Mouse (Mus musculus): Measurements from ENCODE around the gene Slc36a2.

Gene Slc36a2

DNA sequence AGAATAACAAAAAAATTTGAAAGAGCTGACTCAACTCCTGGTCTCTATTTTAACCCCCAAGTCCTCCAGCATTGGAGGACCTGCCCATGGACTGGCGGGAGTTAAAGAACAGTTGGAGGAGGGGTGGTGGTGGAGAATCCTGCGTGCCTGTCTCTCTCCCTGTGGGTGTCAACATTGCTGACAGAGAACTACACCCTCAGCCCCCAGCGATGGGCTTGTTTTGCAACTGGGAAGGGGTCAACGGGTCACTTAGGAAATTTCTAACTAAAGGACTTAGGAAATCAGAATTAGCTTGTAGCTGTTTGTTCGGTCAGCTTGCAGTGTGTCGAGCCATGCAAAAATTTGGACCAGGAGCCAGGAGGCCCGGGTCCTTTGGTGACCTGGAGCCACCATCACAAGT is 1.8 kb downstream of the Slc36a2 start:
- DNase-seq = no peak

DNA sequence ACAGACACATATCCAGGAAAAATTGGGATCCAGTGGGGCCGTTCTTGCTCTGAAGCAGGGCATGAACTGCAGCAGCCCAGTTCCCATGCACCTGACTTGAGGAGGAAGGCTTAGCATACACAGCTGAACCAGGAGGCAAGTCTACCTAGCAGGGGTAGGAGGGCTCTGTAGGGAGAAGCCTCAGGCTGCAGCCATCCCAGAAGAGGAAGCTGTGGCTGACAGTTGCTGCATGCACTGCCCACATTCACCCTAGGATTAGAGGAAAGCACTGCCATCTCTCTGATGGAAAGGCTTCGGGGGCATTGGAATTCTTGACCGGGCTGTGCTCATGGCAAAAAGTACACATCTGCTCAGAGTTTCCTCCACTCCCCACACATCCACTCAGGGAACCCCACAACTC is 5.0 kb downstream of the Slc36a2 start:
- no peak for DNase-seq

DNA sequence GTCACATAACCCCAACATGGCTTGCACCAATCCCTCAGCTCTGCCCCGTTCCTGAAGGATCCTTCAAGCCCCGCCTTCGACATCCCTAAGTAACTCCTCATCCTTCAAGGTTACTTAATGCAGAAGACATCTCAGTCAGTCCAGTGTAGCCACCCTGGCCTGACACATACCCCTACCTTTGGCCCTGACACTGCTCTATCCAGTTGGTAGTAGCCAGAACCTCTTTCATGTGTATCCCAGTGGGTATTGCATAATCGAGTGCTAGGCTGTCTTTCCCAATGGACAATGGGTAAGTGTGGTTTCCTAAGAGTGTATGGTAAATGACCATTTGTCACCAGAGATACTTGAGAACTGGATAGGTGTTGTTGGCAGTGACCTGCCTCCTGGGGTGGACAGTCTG is 6.0 kb downstream of the Slc36a2 start:
- no peak for DNase-seq

DNA sequence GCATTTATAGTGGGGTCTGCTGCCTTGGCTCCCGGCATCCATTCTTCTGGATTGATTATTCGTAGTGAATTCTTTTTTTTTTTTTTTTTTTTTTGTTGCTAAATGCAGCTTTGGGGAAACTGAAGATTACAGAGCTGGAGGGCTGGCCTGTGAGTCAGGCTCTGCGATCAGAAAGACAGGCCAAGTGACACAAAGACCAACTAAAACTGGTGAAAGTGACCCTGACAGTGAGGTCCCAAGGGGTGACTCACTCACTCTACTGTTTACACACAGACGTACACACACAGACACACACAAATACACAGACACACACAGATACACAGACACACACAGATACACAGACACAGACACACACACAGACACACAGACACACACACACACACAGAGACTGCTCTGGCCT is 14.4 kb downstream of the Slc36a2 start:
- no peak for DNase-seq

DNA sequence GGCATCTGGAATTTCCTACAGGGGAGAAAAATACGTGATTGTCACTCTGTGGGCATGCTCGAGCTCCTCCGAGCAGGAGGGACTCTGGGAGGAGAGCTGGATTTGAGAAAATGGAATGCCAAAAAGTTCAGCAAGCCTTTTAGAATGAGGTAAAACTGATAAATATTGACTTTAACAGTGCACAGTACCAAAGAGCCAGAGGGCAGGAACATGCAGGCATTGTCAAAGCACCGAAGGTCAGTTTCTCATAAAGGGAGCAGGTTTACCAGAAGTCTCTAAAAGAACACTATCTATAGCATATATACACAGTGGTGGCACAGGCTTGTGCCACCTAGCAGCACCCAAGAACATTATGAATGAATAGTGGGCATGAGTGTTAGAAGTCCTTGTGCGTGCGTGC is 16.0 kb downstream of the Slc36a2 start:
- DNase-seq = no peak

DNA sequence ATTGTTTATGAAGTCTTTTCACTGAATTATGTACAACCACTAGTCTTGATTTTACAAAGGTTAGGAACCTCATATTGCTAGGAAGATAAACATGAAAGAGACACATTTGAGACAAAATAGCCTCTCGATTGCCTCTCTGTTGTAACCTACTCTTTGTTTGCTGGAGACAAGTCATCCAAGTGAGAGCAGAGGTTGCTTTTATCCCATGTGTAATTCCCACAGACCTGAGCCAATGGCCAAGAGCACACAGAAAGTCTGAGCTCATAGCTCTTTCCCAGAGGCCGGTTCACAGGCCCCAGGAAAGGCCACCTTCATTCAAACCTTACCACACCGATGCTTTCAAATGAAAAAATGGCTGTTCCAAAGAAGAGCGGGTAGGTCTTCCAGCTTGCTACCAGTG is 16.4 kb downstream of the Slc36a2 start:
- DNase-seq = no peak

DNA sequence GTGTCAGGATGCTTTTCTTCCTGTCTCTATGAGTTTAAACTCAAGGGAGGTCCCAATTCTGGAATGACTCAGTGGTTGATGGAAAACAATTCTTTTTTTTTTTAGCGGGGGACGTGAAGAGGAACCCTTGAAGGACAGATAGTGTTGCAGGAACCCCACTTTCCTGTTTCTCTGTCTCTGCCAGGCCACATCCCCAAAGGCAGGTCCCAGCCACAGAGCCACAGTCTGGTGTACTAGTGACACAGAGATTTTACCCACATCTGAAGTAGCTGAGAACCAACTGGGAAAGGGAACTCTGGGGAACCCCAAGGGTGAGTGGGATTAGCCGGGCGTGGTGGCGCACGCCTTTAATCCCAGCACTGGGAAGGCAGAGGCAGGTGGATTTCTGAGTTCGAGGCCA is 19.1 kb downstream of the Slc36a2 start:
- DNase-seq = no peak

DNA sequence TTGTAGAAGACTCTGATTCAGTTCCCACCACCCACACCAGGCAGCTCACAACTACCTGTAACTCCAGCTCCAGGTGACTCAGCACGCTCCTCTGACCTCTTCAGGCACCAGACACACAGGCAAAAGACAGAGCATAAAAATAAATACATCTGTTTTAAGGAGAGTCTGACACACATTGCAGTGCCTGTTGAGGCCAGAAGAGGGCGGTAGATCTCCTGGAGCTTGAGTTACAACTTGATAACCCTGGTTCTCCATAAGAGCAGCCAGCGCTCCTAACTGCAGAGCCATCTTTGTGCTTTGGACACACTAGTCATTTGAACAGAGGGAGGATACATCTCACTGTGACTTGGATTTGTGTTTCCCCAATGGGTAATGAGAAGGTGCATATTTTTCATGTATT is 20.2 kb downstream of the Slc36a2 start:
- DNase-seq = peak; percentile 31

DNA sequence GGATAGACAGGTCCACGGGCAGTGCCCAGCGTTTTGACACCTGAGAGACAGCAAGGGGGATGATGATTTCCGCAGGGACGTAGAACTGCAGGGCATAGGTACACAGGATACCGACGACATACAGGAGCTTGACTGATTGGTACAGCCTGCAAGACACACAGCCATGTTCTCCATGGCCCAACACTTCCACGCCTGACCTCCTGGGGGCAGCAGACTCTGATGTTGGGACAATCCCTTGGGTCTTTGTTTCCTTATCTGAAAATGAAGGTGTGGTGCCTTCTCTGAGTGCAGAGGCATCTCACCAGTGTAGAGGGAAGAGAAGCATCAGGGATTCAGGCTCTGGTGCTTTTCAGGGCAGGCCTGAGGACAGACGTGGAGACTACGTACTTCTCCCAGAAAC is 22.2 kb downstream of the Slc36a2 start:
- DNase-seq = peak; percentile 62

DNA sequence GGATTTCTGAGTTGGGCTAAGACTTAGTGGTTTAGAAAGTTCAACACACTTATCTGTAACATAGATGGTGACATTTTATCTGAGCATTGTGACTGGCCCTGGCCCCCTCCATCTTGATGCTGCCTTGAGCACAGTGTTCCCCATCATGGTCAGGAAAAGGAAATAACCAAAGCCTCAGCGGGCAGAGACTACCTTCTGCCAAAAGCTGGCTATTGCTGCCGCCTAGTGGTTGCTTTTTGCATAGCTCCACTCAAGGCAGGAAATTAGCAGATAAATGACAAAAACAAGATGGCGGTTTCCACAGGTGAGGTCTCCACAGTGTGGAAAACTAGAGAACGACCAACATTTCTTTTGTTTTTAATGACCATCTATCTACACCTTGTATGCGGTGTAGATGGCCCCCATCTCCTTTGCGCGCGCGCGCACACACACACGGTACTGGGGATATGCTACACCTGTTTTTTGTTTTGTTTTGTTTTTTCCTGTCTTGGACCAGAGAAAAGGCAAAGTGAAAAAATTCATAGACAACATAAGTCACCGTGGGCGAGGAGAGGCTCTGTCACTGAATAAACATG is 26.0 kb downstream of the Slc36a2 start:
- DNase-seq = peak; percentile 71

DNA sequence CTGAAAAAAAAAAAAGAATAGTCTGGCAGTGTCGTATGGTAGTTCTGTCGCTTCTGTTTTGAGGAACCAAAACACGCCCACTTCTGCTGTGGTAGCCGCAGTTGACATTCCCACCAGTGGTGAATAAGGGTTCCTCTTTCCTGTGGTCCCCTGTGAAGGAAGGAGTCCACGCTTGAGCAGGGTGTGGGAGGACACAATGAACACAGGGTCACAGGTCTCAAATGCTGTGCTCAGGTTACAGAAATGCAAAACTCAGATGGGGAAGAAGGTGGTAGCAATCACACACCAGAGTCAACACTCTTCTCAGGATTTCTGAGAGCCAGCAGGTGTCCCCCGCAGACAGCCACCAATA is 29.8 kb downstream of the Slc36a2 start:
- DNase-seq = peak; percentile 65

DNA sequence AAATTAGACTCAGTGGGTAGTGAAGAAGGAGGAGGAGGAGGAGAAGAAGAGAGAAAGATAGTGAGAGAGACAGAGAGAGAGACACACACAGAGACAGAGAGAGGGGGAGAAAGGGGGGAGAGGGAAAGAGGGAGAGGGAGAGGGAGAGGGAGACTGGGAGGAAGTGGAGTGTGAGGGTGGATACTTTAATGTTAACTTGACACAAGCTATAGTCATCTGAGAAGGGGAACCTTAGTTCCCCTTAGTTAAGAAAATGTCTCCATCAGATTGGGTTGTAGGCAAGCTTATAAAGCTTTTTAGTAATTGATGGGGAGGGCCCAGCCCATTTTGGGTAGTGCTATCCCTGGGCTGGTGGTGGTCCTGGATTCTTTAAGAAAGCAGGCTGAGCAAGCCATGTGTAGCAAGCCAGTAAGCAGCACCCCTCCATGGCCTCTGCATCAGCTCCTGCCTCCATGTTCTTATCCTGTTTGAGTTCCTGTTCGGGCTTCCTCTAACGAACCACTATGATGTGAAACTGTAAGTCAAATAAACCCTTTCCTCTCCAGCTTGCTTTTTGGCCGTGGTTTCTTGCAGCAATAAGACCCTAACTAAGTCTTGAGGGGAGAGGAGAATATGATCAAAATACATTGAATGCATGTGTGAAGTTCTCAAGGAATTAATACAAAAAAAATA is 30.3 kb downstream of the Slc36a2 start:
- peak; percentile 4 for DNase-seq

DNA sequence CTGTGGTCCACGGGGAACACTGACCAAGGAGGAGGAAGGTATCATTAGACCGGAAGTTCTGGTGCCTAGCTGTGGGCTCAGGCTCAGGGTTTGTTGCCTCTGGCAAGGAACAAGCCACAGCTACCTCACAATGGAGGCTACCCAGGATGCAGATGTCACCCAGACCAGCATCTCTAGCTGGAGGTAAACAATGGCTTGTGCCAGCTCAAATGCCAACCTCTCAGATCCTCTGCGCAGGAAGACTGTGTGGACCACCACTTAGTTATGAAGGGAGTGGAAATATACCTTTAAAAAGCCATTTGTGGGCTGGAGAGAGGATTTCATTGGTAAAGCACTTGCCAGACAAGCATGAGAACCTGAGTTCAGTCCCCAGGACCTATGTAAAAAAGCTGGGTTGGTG is 33.3 kb downstream of the Slc36a2 start, which contains the start of gene Slc36a3:
Slc36a3 (minus strand) TSS at position 101 of the 400 bp plus-strand sequence.
- no peak for DNase-seq

DNA sequence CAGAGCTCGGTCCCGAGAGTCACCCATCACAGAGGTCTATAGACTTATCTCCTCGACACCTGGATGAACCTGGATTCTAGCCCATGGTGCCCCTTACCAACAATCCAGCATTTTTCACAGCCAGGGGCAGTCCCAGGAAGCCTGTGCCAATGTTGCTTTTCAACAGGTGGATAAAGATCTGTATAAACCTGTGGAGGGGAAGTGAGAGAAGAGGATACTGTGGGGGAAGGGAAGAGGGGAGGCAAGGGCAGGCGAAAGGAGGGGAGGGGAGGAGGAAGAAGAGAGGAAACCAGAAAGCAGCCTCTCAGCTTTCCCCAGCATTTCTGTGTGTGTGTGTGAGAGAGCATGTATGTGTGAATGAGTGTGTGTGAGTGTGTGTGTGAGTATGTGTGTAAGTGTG is 36.4 kb downstream of the Slc36a2 start:
- no peak for DNase-seq

DNA sequence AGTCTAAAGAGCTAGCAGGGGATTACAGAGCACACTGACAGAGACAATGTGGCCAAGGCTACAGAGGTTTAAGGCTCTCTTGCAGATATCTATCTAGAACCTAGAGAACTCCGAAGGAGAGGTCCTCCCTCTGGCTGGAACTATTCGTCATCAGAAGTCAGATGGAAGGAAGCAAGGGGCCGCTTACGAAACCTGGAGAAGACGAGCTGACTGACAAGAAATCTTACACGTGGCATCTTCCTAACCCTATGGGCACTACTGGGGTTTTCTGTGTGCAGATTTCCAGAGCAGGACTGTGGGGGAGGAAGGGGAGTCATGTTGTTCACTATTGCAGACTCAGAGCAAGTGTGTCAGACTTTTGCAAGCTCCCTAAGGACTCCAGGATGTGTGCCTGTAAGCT is 37.5 kb downstream of the Slc36a2 start:
- no peak for DNase-seq

DNA sequence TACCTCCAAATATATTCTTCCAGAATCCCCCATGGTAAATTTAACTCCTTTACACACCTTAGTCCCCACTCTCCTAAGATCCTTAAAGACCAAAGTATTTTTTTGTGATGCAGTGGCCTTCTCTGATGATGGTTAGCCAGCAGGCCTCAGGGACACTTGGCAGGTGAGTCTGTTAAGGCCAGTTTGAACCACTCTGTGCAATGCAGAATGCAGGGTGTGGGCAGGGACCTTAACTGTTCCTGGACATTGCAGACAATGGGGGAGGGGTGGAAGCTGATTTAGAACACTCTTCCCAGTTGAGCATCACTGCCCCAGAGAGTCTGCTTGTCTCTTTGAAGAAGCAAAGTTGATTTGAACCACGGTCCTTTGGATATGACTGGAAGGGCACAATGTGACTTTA is 38.0 kb downstream of the Slc36a2 start:
- DNase-seq = no peak

DNA sequence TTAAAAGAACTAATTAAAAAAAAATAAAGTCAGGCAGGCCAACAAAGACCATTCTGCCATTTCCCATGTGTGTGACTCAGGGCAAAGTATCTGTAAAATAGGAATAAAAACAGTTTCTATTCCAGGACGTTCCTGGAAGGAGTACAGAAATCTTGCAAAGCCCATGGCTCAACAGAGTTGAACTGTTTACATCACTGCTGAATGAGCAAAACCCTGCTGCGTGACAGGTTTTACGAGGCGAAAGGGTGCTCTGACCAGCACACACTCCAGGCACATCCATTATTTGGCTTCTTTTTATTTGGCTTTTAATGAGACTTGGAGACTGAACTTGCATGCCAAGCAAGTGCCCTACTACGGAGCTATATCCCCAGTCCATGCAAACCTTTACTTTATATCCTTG is 40.9 kb downstream of the Slc36a2 start:
- no peak for DNase-seq

DNA sequence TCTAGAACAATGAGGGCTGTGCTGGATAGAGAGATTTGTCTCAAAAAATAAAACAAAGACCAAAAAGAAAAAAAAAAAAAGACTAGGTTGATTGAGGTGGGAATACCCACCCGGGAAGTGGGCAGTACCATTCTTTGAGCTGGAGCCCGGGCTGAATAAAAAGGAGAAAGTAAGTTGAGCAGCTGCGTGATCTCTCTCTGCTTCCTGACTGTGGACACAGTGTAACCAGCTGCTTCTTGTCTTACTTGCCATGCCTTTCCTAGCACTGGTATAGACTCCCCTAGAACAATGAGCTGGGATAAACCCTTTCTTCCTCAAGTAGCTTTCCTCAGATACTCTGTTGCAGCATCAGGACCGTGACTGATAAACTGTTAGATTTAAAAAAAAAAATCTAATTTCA is 43.4 kb downstream of the Slc36a2 start:
- no peak for DNase-seq

DNA sequence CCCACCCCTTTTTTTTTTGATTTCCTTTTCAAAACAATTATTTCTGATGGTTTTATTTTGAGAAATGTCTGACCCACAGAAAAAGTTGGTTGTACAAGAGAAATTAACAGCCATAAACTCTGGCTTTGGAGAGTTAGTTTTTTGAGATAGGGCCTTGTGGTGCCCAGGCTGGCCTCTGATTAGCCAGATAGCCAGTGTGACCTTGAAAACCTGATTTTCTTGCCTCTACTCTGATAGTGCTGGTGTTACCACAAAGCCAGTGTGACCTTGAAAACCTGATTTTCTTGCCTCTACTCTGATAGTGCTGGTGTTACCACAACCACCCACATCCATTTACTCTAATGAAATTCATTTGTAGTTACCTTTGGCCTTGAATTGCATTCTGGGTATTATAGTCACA is 47.2 kb downstream of the Slc36a2 start:
- DNase-seq = no peak

DNA sequence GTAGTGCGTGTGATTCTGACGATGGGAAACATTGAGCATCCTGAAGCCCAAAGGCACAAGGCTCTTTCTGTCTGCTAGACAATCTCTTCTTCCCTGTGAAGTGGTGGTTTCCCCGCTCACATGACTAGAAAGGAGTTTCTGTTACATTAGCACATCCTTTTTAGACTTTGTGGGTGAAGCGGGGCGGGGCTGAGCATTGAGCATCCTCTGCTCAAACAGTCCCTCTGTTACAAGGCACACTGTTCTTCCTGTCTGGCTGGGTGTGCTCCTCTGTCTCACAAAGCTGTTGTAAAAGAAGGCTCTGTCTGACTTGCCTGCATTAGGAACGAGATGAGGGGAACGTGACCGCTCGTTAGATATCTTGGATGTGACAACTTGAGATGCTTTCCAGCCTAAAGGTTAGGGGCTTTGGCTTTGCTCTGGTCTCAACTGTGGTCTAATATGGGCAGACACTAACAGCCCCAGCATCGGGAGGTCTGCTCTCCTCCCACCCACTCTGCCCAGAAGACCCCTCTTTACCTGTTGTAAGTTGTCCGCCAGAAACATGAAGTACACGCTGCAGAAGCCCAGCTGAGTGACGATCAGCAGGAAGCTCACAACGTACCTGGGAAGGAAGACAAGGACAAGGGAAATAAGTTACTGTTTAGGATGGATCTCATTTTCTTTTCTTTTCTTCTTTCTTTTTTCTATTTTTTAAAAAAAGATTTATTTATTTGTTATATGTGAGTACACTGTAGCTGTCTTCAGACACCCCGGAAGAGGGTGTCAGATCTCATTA is 47.9 kb downstream of the Slc36a2 start:
- DNase-seq = no peak

DNA sequence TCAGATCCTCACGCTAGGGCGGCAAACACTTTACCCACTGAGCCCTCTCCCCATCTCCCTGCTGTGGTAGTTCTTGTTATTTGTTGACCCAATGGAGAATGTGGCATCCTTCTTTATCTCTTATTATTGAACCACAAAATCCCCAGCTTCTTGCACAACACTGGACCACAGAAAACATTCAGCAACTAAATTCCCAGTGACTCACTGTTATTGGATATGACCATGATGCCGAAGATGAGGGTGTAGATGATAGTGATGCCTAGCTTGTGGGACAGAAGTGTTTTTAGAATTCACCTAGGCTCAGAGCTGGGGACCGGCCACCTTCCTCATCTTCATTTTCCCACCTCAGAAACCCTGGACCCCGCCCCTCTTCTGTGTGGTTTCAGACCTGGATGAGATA is 50.0 kb downstream of the Slc36a2 start:
- DNase-seq = no peak

DNA sequence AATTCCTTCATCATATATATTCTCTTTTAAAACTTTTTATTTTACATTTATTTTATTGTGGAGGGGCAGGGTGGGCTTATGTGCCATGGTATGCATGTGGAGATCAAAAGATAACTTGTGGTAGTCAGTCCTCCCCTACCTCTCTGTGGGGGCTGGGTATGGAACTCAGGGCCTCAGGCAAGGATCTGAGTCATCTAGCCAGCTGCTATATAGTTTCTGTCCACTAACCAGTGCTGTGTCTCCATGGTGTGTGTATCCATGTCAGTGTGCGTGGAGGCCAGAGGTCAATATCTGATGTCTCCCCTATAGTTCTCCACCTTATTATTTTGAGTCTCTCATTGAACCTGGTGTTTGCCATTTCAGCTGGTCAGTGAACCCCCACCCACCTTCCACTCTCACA is 50.5 kb downstream of the Slc36a2 start:
- DNase-seq = no peak

DNA sequence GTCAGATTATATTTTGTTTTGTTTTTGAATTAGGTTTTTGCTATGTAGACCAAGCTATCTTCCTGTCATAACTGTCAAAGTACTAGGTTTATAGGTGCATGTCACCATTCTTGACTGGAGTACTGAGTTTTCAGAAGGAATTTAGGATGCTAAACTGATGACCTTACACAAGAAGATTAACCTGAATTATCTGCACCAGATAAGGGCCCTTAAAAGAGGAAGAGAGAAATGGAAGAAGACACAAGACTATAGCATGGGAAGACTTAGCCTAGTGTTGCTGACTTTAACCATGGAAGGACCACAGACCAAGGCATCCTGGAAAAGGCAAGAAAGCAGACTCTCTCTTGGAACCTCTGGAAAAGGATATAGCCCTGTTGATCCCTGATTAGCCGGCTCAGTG is 51.7 kb downstream of the Slc36a2 start:
- no peak for DNase-seq

DNA sequence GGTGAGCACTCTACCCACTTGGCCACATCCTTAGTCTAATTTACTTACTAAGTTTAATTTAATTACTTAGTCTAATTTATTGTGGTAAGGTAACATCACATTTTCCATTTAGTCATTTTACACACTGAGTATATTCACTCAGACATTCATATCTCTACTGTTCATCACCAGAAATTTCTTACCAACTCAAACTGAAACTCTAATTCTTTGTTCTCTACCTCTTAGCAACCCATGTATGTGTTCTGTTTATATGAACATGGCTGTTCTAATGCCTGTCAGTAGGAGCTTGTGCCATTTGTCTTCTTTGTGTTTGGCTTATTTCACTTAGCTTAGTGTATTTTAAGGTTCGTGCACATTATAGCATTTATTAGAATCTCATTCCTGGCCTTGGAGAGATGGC is 52.9 kb downstream of the Slc36a2 start:
- DNase-seq = no peak

Data from layer of hippocampus, adult 9-11 months (tissue).